ENCODE assay signal across 9 mouse cellular contexts in the genomic region with DNA sequence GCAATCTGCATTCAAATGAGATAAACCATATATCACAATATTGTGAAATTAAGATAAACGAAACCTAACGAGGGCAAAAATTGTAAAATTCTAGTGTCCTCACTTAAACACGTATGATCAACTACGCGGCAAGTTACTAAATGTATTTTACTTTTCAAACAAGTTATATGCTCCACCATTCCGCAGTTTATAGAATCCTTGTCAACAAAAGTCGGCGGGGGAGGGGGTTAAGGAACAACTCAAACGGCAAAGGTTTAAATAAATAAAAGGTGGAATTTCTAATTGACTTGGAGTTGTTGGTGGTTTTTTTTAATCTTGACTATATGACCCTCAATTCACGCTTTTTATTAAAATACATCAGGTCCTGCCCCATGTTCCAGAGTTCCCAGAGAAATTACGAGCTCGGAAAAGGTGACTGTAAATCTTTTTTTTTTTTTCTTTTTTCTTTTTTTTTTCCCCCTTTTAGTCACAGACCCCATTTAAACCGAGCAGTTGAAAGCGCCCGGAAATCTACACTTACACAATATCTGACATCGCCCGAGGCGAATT. TPM values are rescaled to one million over a fixed set of nuclear protein-coding genes. Genes with fewer than 3 reads are reported as not detected.
DNase-seq lines count a peak whose midpoint lies in the region; ATAC-seq and TF ChIP-seq lines count a peak whose summit lies in the region.
"Had no signal": no experiment of that assay in that cellular context is flagged by ENCODE, and none has a peak within 500 bp of the region (broad histone marks: within the 10 kb centered on the region; RNA-seq: fewer than 3 reads in every experiment).

No protein-coding gene starts in this region.

- peak overlapping the region; percentile 51 for H3K4me2 ChIP-seq in intestine, embryonic 16.5 days (ENCODE audit: low read depth, low read length)

- WGBS in thymus, adult 2 months, result under 1% methylated on average over 18 of the region's 18 CpGs
- 1% methylated on average over 18 of the region's 18 CpGs for WGBS in intestine, embryonic 16.5 days
- 1% methylated on average over 18 of the region's 18 CpGs for WGBS in small intestine, adult 2 months

- H3K9me3 ChIP-seq in intestine, embryonic 16.5 days (ENCODE audit: control insufficient read depth, low read length), result no peaks in the 10 kb centered on the region

- peak; percentile 55 for DNase-seq in embryo, embryonic 10.5 days (ENCODE audit: low spot score)
- no peak for DNase-seq in embryo, embryonic 10 days (ENCODE audit: low spot score)
- DNase-seq in thymus, adult 2 months, result no peak
- no peak for DNase-seq in thymus, postnatal 36 days
- DNase-seq in layer of hippocampus, adult 8-10 months (ENCODE audit: low spot score in 2 of 2), result no peak
- DNase-seq in right cerebral cortex, adult 18-20 months, result no peak

- H3K27me3 ChIP-seq in thymus, adult 2 months (ENCODE audit: control insufficient read depth, insufficient read depth, low read length), result no peaks in the 10 kb centered on the region
- H3K27me3 ChIP-seq in intestine, embryonic 16.5 days (replicated peaks; ENCODE audit: control insufficient read depth, insufficient read depth, low read length), result no peaks in the 10 kb centered on the region
- no peaks in the 10 kb centered on the region for H3K27me3 ChIP-seq in small intestine, adult 2 months (ENCODE audit: control insufficient read depth, insufficient read depth, low read length)
- H3K27me3 ChIP-seq: Patski had no signal

- H3K4me1 ChIP-seq in thymus, adult 2 months (replicated peaks; ENCODE audit: control insufficient read depth, insufficient read depth, low read length), result peaks cover 2% of the 10 kb centered on the region
- H3K4me1 ChIP-seq in intestine, embryonic 16.5 days (ENCODE audit: control insufficient read depth, insufficient read depth, low read length), result peaks cover 8% of the 10 kb centered on the region; the same call in 1 of the 2 replicates
- H3K4me1 ChIP-seq in small intestine, adult 2 months (ENCODE audit: control insufficient read depth, insufficient read depth, insufficient read length, low read length), result peaks cover 7% of the 10 kb centered on the region; the same call in 1 of the 2 replicates

- peak overlapping the region; percentile 97 for H3K9ac ChIP-seq in intestine, embryonic 16.5 days (ENCODE audit: low read depth, low read length)

- ATAC-seq in intestine, embryonic 16.5 days, result no peak

- H3K27ac ChIP-seq in thymus, adult 2 months (ENCODE audit: control insufficient read depth, insufficient read depth, low read length), result peak overlapping the region; percentile 82
- H3K27ac ChIP-seq in intestine, embryonic 16.5 days (ENCODE audit: low read length), result peak overlapping the region; percentile 98
- peak overlapping the region; percentile 98 for H3K27ac ChIP-seq in small intestine, adult 2 months (ENCODE audit: insufficient read depth, low read depth, low read length)

- TF ChIP-seq POLR2A in thymus, adult 2 months (IDR thresholded peaks at IDR 0.05; ENCODE audit: control insufficient read depth, extremely low read depth, insufficient read depth, low read length, poor library complexity), result no peak
- TF ChIP-seq POLR2A in small intestine, adult 2 months (IDR thresholded peaks at IDR 0.05; ENCODE audit: low read depth, low read length), result no peak

- no peak for TF ChIP-seq CTCF in thymus, adult 2 months (IDR thresholded peaks at IDR 0.05; ENCODE audit: borderline replicate concordance, control insufficient read depth, extremely low read depth, insufficient read depth, low read length, poor library complexity)
- TF ChIP-seq CTCF in small intestine, adult 2 months (IDR thresholded peaks at IDR 0.05; ENCODE audit: extremely low read depth, insufficient read length, insufficient replicate concordance, low read depth, low read length), result no peak

- no peaks in the 10 kb centered on the region for H3K36me3 ChIP-seq in thymus, adult 2 months (ENCODE audit: control insufficient read depth, insufficient read depth, low read length)
- H3K36me3 ChIP-seq in intestine, embryonic 16.5 days (ENCODE audit: control insufficient read depth, insufficient read depth, low read length), result no peaks in the 10 kb centered on the region
- H3K36me3 ChIP-seq in small intestine, adult 2 months (ENCODE audit: control insufficient read depth, insufficient read depth, low read length), result no peaks in the 10 kb centered on the region

- H3K4me3 ChIP-seq in thymus, adult 2 months (ENCODE audit: control insufficient read depth, insufficient read depth, low read length), result peak overlapping the region; percentile 95
- H3K4me3 ChIP-seq in intestine, embryonic 16.5 days (ENCODE audit: low read length), result peak overlapping the region; percentile 93
- H3K4me3 ChIP-seq in small intestine, adult 2 months (ENCODE audit: low read depth, low read length), result peak overlapping the region; percentile 85

RNA-seq across cellular contexts. Expression of a gene that starts 1.1 kb away (rescaled TPM):
- polyA plus RNA-seq in thymus, adult 2 months (2012; rRNA removed), result 90.4 and 107 TPM in 2 replicates
- polyA plus RNA-seq in intestine, embryonic 16.5 days (2015; fragmentation: Nextera tagmentation; extraction: Ambion mirVana), result 56.5 and 59.6 TPM in 2 replicates
- polyA plus RNA-seq in small intestine, adult 2 months (2012; rRNA removed), result 20.1 and 45.8 TPM in 2 replicates
- 10 to 100 TPM; 34.8 to 37.4 (median 36.7) TPM for total RNA-seq in layer of hippocampus, adult 8-10 months (2022)

RNA-seq across cellular contexts. Expression of a gene that starts 33.3 kb away (rescaled TPM):
- 14.3 and 22.2 TPM in 2 replicates for polyA plus RNA-seq in thymus, adult 2 months (2012; rRNA removed)
- 18.8 and 19.1 TPM in 2 replicates for polyA plus RNA-seq in intestine, embryonic 16.5 days (2015; fragmentation: Nextera tagmentation; extraction: Ambion mirVana)
- 2.5 and 3.8 TPM in 2 replicates for polyA plus RNA-seq in small intestine, adult 2 months (2012; rRNA removed)
- total RNA-seq in layer of hippocampus, adult 8-10 months (2022), result 10 to 100 TPM; 23.0 to 31.4 (median 29.0) TPM
